Mouse (Mus musculus) CD4-positive, CD25-positive, alpha-beta regulatory T cell (primary cell): ENCODE data around the gene Fam19a2. TPM values are rescaled to one million over a fixed set of nuclear protein-coding genes. Genes with fewer than 3 reads are reported as not detected.

ENCODE experiments used
- polyA plus RNA-seq: library from polyadenylated mRNA; unstranded; fragments of 100-300 nt; shearing (Covaris generic); gene quantifications from one replicate; pipeline ENCODE4 v1.2.1, GENCODE M21; 2017

The Fam19a2 gene
- 0.11 TPM for polyA plus RNA-seq

DNA sequence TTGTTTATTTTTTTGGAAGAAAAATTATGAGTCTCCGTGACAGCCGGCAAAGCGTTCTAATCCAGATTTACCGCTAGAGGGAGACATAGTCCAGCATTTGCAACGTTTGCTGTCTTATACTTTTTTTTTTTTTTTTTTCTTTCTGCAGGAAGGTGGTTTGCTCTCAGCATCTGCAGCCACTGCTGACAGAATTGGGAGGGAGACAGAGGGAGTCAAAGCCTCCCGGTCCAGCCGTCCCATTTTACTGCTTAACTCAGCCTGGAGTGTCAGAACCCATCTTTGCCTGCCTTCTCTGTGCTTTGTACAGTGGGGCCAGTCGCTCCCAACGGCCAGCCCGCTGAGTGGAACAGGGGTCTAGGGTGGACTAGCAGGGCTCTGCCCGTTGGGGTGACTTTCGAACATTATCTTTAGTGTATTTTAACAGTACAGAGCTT, at the start of gene Fam19a2:
Gene Fam19a2, plus strand, starts transcription at position 121 of the 434 bp plus-strand sequence.

Other genes starting within 250 kb of the Fam19a2 start
- gene Mon2, start 187.5 kb upstream of the Fam19a2 start, polyA plus RNA-seq: 16.6 TPM
- gene Usp15, start 67.0 kb upstream of the Fam19a2 start, polyA plus RNA-seq: 113 TPM